Mouse (Mus musculus): ENCODE data around the gene Bmpr1a. TPM values are rescaled to one million over a fixed set of nuclear protein-coding genes. Genes with fewer than 3 reads are reported as not detected.

Bmpr1a gene
- polyA plus RNA-seq, 1 experiment from 2014 or later: 44.1 TPM

- no peaks in the 10 kb centered on the region for H3K27me3 ChIP-seq
- no peaks in the 10 kb centered on the region for H3K36me3 ChIP-seq
- H3K4me1 ChIP-seq: peaks cover 34% of the 10 kb centered on the region
- H3K9ac ChIP-seq (replicated peaks): 0 out of 2 replicates have a peak overlapping the region, but pooled peaks have one; percentile 77
- 40% methylated on average over 6 of the region's 6 CpGs for WGBS
- no peak overlapping the region for H3K4me3 ChIP-seq
- peak overlapping the region; percentile 54 for H3K4me2 ChIP-seq (replicated peaks)
- H3K27ac ChIP-seq (replicated peaks): no peak overlapping the region
- H3K9me3 ChIP-seq: no peaks in the 10 kb centered on the region
- ATAC-seq (ENCODE audit: low FRiP score, low read depth): no peak
These were observed 618 bp upstream of the Bmpr1a start for GRCm38 (mm10) chr14:34503759-34504158.

GRCm38 (mm10) chr14:34502475-34503324 lies 441 bp downstream of the Bmpr1a start:
- Histone ChIP-seq H3K4me3 (peak overlapping the region; percentile 91), H3K9me3 (no peaks in the 10 kb centered on the region), H3K4me1 (peaks cover 30% of the 10 kb centered on the region), H3K27ac (replicated peaks) (peak overlapping the region; percentile 88), H3K4me2 (replicated peaks) (peak overlapping the region; percentile 54), H3K9ac (replicated peaks) (peak overlapping the region; percentile 77), H3K36me3 (no peaks in the 10 kb centered on the region), H3K27me3 (no peaks in the 10 kb centered on the region)
- peak; percentile 90 for ATAC-seq (ENCODE audit: low FRiP score, low read depth)
- under 1% methylated on average over 75 of the region's 115 CpGs for WGBS

- Histone ChIP-seq H3K9me3 (no peaks in the 10 kb centered on the region), H3K4me2 (replicated peaks) (peak overlapping the region; percentile 54), H3K36me3 (no peaks in the 10 kb centered on the region), H3K9ac (replicated peaks) (peak overlapping the region; percentile 77), H3K4me1 (peaks cover 28% of the 10 kb centered on the region), H3K27ac (replicated peaks) (peak overlapping the region; percentile 88), H3K4me3 (peak overlapping the region; percentile 91), H3K27me3 (no peaks in the 10 kb centered on the region)
- peak; percentile 50; the same call in 1 of the 2 replicates for ATAC-seq (ENCODE audit: low FRiP score, low read depth)
- WGBS: under 1% methylated on average over 77 of the region's 77 CpGs
These were observed 1.2 kb downstream of the Bmpr1a start for GRCm38 (mm10) chr14:34501804-34502474.

- peaks cover 28% of the 10 kb centered on the region for H3K4me1 ChIP-seq
- H3K4me3 ChIP-seq: peak overlapping the region; percentile 91
- no peaks in the 10 kb centered on the region for H3K36me3 ChIP-seq
- no peak for ATAC-seq (ENCODE audit: low FRiP score, low read depth)
- WGBS: under 1% methylated on average over 16 of the region's 16 CpGs
- no peaks in the 10 kb centered on the region for H3K9me3 ChIP-seq
- peak overlapping the region; percentile 77 for H3K9ac ChIP-seq (replicated peaks)
- no peaks in the 10 kb centered on the region for H3K27me3 ChIP-seq
- peak overlapping the region; percentile 88 for H3K27ac ChIP-seq (replicated peaks)
- peak overlapping the region; percentile 54 for H3K4me2 ChIP-seq (replicated peaks)
These were observed 1.7 kb downstream of the Bmpr1a start for GRCm38 (mm10) chr14:34501447-34501803.

GRCm38 (mm10) chr14:34500309-34500708 lies 2.8 kb downstream of the Bmpr1a start:
- peaks cover 28% of the 10 kb centered on the region for H3K4me1 ChIP-seq
- 3% methylated on average over 4 of the region's 4 CpGs for WGBS

GRCm38 (mm10) chr14:34499664-34500063 lies 3.5 kb downstream of the Bmpr1a start:
- Histone ChIP-seq H3K27ac (replicated peaks) (no peak overlapping the region), H3K36me3 (no peaks in the 10 kb centered on the region), H3K9me3 (no peaks in the 10 kb centered on the region), H3K4me1 (peaks cover 28% of the 10 kb centered on the region), H3K27me3 (no peaks in the 10 kb centered on the region), H3K9ac (replicated peaks) (no peak overlapping the region; the same call in 1 of the 2 replicates), H3K4me2 (replicated peaks) (peak overlapping the region; percentile 54), H3K4me3 (0 out of 2 replicates have a peak overlapping the region, but pooled peaks have one; percentile 91)
- no peak for ATAC-seq (ENCODE audit: low FRiP score, low read depth)
- WGBS: 70% methylated on average over 4 of the region's 4 CpGs

More at GRCm38 (mm10) chr14:34500309-34500708, 2.8 kb downstream of the Bmpr1a start:
- no peaks in the 10 kb centered on the region for H3K9me3 ChIP-seq
- H3K4me3 ChIP-seq: peak overlapping the region; percentile 91
- peak overlapping the region; percentile 28; the same call in 1 of the 2 replicates for H3K9ac ChIP-seq (replicated peaks)
- no peaks in the 10 kb centered on the region for H3K36me3 ChIP-seq
- no peaks in the 10 kb centered on the region for H3K27me3 ChIP-seq
- H3K4me2 ChIP-seq (replicated peaks): peak overlapping the region; percentile 54
- no peak overlapping the region for H3K27ac ChIP-seq (replicated peaks)
- no peak for ATAC-seq (ENCODE audit: low FRiP score, low read depth)

- Histone ChIP-seq H3K4me2 (replicated peaks) (no peak overlapping the region), H3K27me3 (no peaks in the 10 kb centered on the region), H3K4me1 (peaks cover 26% of the 10 kb centered on the region), H3K9me3 (no peaks in the 10 kb centered on the region), H3K9ac (replicated peaks) (no peak overlapping the region), H3K4me3 (no peak overlapping the region), H3K36me3 (no peaks in the 10 kb centered on the region), H3K27ac (replicated peaks) (no peak overlapping the region)
- WGBS: 91% methylated on average over 3 of the region's 3 CpGs
- ATAC-seq (ENCODE audit: low FRiP score, low read depth): no peak
These were observed 5.8 kb downstream of the Bmpr1a start for GRCm38 (mm10) chr14:34497346-34497745.

- H3K4me1 ChIP-seq: peaks cover 4% of the 10 kb centered on the region
- no peak overlapping the region for H3K9ac ChIP-seq (replicated peaks)
- ATAC-seq (ENCODE audit: low FRiP score, low read depth): no peak
- no peak overlapping the region for H3K4me3 ChIP-seq
- H3K27me3 ChIP-seq: no peaks in the 10 kb centered on the region
- 92% methylated on average over 3 of the region's 3 CpGs for WGBS
- H3K36me3 ChIP-seq: no peaks in the 10 kb centered on the region
- H3K4me2 ChIP-seq (replicated peaks): no peak overlapping the region
- H3K27ac ChIP-seq (replicated peaks): no peak overlapping the region
- no peaks in the 10 kb centered on the region for H3K9me3 ChIP-seq
These were observed 9.5 kb downstream of the Bmpr1a start for GRCm38 (mm10) chr14:34493682-34494081.

- no peak overlapping the region for H3K4me2 ChIP-seq (replicated peaks)
- no peak for ATAC-seq (ENCODE audit: low FRiP score, low read depth)
- 83% methylated on average over 2 of the region's 2 CpGs for WGBS
- no peaks in the 10 kb centered on the region for H3K27me3 ChIP-seq
- H3K36me3 ChIP-seq: no peaks in the 10 kb centered on the region
- H3K4me3 ChIP-seq: no peak overlapping the region
- H3K9me3 ChIP-seq: no peaks in the 10 kb centered on the region
- no peaks in the 10 kb centered on the region; the same call in 1 of the 2 replicates for H3K4me1 ChIP-seq
- no peak overlapping the region for H3K27ac ChIP-seq (replicated peaks)
- no peak overlapping the region for H3K9ac ChIP-seq (replicated peaks)
These were observed 10.5 kb downstream of the Bmpr1a start for GRCm38 (mm10) chr14:34492688-34493087.

GRCm38 (mm10) chr14:34490965-34491364 lies 12.2 kb downstream of the Bmpr1a start:
- no peak overlapping the region for H3K4me3 ChIP-seq
- WGBS: 80% methylated on average over 1 of the region's 1 CpGs
- H3K27ac ChIP-seq (replicated peaks): no peak overlapping the region
- H3K27me3 ChIP-seq: no peaks in the 10 kb centered on the region
- H3K36me3 ChIP-seq: no peaks in the 10 kb centered on the region
- ATAC-seq (ENCODE audit: low FRiP score, low read depth): no peak
- H3K9ac ChIP-seq (replicated peaks): no peak overlapping the region
- H3K4me2 ChIP-seq (replicated peaks): no peak overlapping the region
- no peaks in the 10 kb centered on the region for H3K9me3 ChIP-seq
- no peaks in the 10 kb centered on the region; the same call in 1 of the 2 replicates for H3K4me1 ChIP-seq

GRCm38 (mm10) chr14:34489928-34490327 lies 13.2 kb downstream of the Bmpr1a start:
- Histone ChIP-seq H3K36me3 (no peaks in the 10 kb centered on the region), H3K27ac (replicated peaks) (no peak overlapping the region), H3K9ac (replicated peaks) (no peak overlapping the region), H3K4me2 (replicated peaks) (no peak overlapping the region), H3K9me3 (no peaks in the 10 kb centered on the region), H3K27me3 (no peaks in the 10 kb centered on the region), H3K4me1 (peaks cover 2% of the 10 kb centered on the region; the same call in 1 of the 2 replicates), H3K4me3 (no peak overlapping the region)
- 85% methylated on average over 2 of the region's 2 CpGs for WGBS
- no peak for ATAC-seq (ENCODE audit: low FRiP score, low read depth)

- 43% methylated on average over 8 of the region's 8 CpGs for WGBS
- H3K4me3 ChIP-seq: no peak overlapping the region
- H3K9me3 ChIP-seq: no peaks in the 10 kb centered on the region
- H3K36me3 ChIP-seq: no peaks in the 10 kb centered on the region
- H3K27ac ChIP-seq (replicated peaks): no peak overlapping the region
- no peak overlapping the region for H3K4me2 ChIP-seq (replicated peaks)
- no peak overlapping the region for H3K9ac ChIP-seq (replicated peaks)
- H3K27me3 ChIP-seq: no peaks in the 10 kb centered on the region
- ATAC-seq (ENCODE audit: low FRiP score, low read depth): no peak
- H3K4me1 ChIP-seq: peaks cover 11% of the 10 kb centered on the region
These were observed 17.0 kb downstream of the Bmpr1a start for GRCm38 (mm10) chr14:34486169-34486568.

All from midbrain, embryonic 12.5 days (tissue).